Mouse (Mus musculus): ENCODE measurements around the gene Mfsd6. TPM values are rescaled to one million over a fixed set of nuclear protein-coding genes. Genes with fewer than 3 reads are reported as not detected.

Gene Mfsd6
- total and polyA plus RNA-seq, 3 experiments = 10.3 to 20.1 (median 18.9) TPM

- Histone ChIP-seq H3K27ac (peak overlapping the region; percentile 26; the same call in 1 of the 2 replicates), H3K27me3 (ENCODE audit: control insufficient read depth, insufficient read depth, low read length) (no peaks in the 10 kb centered on the region), H3K36me3 (ENCODE audit: control insufficient read depth, insufficient read depth, low read length) (peaks cover 2% of the 10 kb centered on the region; the same call in 1 of the 2 replicates), H3K4me1 (ENCODE audit: control insufficient read depth, insufficient read depth, low read length) (peaks cover 6% of the 10 kb centered on the region), H3K4me3 (no peak overlapping the region), H3K9ac (ENCODE audit: low read depth, low read length) (no peak overlapping the region), H3K79me2 (replicated peaks; ENCODE audit: control insufficient read depth, insufficient read depth, low read length) (0 out of 2 replicates have a peak, but pooled peaks cover 2% of the 10 kb centered on the region)
- intact Hi-C loops (cut with DNase I) = no loop called here
- TF ChIP-seq CTCF (IDR thresholded peaks at IDR 0.05) (peak; percentile 50), EP300 (IDR thresholded peaks at IDR 0.05; ENCODE audit: insufficient read depth, low read depth, low read length) (no peak)
- WGBS = 54% methylated on average over 5 of the region's 5 CpGs
- DNase-seq = no peak
Observed at GRCm38 (mm10) chr1:52719096-52719495, 8.2 kb downstream of the Mfsd6 start.

DNA sequence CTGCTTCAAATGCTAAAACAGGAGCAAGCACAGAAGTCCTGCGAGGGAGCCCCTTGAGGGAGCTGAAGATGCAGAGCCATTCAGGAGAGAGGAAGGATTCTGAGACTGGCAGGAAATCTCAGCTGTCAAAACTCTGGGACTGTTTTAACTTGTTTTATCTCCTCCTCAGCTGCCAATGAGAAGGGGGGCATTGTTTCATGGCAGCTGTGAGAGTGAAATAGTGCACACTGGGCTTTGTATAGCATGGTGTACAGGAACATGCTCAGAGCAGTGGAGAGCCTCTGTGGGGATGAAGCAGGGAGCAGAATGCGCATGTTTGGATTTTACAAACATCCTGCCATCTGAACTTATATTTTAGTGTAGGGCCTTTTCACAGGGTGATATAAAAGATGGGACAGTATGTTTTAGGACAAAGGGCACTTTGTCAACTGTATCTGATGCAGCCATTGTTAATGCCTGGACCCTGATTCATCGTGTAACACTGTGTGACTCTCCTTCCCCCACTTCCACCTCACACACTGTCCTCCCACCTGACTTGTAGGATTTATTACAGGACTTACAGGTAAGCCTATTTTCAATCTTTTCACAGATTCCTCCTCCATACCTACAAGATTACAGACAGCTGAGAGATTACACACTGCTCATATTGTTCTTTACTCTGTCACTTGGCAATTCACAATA, 9.1 kb downstream of the Mfsd6 start:
- no peak overlapping the region for H3K4me3 ChIP-seq
- no peaks in the 10 kb centered on the region for H3K27me3 ChIP-seq (ENCODE audit: control insufficient read depth, insufficient read depth, low read length)
- peaks cover 2% of the 10 kb centered on the region; the same call in 1 of the 2 replicates for H3K79me2 ChIP-seq (replicated peaks; ENCODE audit: control insufficient read depth, insufficient read depth, low read length)
- TF ChIP-seq POLR2A (IDR thresholded peaks at IDR 0.05; ENCODE audit: insufficient read depth, low read depth, low read length) (no peak), EP300 (IDR thresholded peaks at IDR 0.05; ENCODE audit: insufficient read depth, low read depth, low read length) (no peak), CTCF (IDR thresholded peaks at IDR 0.05) (no peak)
- intact Hi-C loops (cut with DNase I) = no loop called here
- H3K4me1 ChIP-seq (ENCODE audit: control insufficient read depth, insufficient read depth, low read length) = peaks cover 9% of the 10 kb centered on the region
- no peak for DNase-seq
- peak overlapping the region; percentile 38; the same call in 1 of the 2 replicates for H3K27ac ChIP-seq
- peaks cover 2% of the 10 kb centered on the region; the same call in 1 of the 2 replicates for H3K36me3 ChIP-seq (ENCODE audit: control insufficient read depth, insufficient read depth, low read length)
- H3K9ac ChIP-seq (ENCODE audit: low read depth, low read length) = no peak overlapping the region
- WGBS = 42% methylated on average over 3 of the region's 3 CpGs

DNA sequence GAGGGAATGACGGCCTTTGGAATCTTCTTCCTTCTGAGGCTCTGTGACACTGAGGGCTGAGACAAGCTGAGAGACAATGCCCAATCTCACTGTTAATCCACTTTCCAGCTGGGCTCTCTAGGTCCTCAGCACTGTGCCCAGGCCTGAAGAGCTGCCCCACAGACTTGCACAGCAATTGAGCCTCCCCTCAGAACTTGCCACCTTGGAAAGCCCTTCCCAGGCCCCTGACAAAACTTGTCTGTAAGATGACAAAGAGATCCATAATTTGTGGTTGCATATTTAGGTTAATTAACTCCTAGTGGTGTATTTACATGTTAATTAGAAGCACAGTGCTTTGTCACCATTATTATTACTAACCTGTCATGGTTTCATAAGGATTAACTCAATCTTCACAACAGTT, 12.8 kb downstream of the Mfsd6 start:
- H3K79me2 ChIP-seq (replicated peaks; ENCODE audit: control insufficient read depth, insufficient read depth, low read length) = peaks cover 2% of the 10 kb centered on the region; the same call in 1 of the 2 replicates
- WGBS = 55% methylated on average over 1 of the region's 1 CpGs
- H3K27me3 ChIP-seq (ENCODE audit: control insufficient read depth, insufficient read depth, low read length) = no peaks in the 10 kb centered on the region
- TF ChIP-seq POLR2A (IDR thresholded peaks at IDR 0.05; ENCODE audit: insufficient read depth, low read depth, low read length) (no peak), EP300 (IDR thresholded peaks at IDR 0.05; ENCODE audit: insufficient read depth, low read depth, low read length) (no peak), CTCF (IDR thresholded peaks at IDR 0.05) (no peak)
- peaks cover 10% of the 10 kb centered on the region for H3K4me1 ChIP-seq (ENCODE audit: control insufficient read depth, insufficient read depth, low read length)
- peaks cover 2% of the 10 kb centered on the region; the same call in 1 of the 2 replicates for H3K36me3 ChIP-seq (ENCODE audit: control insufficient read depth, insufficient read depth, low read length)
- H3K4me3 ChIP-seq = no peak overlapping the region
- intact Hi-C loops (cut with DNase I) = no loop called here
- no peak overlapping the region for H3K9ac ChIP-seq (ENCODE audit: low read depth, low read length)
- peak overlapping the region; percentile 28; the same call in 1 of the 2 replicates for H3K27ac ChIP-seq
- no peak for DNase-seq

DNA sequence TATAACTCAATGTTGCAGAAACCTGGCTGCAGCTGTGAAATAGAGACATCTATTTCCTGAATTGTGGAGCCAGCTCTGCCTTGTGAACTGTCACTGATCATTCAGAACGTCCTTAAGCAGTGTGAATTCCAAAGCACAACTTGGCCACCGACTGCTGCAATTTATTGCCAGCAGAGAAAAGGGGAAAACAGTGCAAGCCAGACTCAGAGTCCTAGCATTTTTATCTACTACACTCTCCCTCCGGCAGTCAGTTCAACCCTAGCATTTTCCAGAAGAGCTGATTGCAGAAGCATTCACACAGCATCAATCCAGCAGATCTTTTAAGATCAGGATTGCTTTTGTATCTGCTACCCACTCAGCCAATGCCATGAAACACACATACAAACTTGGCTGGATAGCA, 13.2 kb downstream of the Mfsd6 start:
- 28% methylated on average over 3 of the region's 3 CpGs for WGBS
- H3K4me1 ChIP-seq (ENCODE audit: control insufficient read depth, insufficient read depth, low read length) = peaks cover 10% of the 10 kb centered on the region
- no peak overlapping the region for H3K4me3 ChIP-seq
- no peak for DNase-seq
- peaks cover 2% of the 10 kb centered on the region; the same call in 1 of the 2 replicates for H3K79me2 ChIP-seq (replicated peaks; ENCODE audit: control insufficient read depth, insufficient read depth, low read length)
- H3K27me3 ChIP-seq (ENCODE audit: control insufficient read depth, insufficient read depth, low read length) = no peaks in the 10 kb centered on the region
- H3K9ac ChIP-seq (ENCODE audit: low read depth, low read length) = no peak overlapping the region
- intact Hi-C loops (cut with DNase I) = no loop called here
- TF ChIP-seq CTCF (IDR thresholded peaks at IDR 0.05) = no peak
- no peak for TF ChIP-seq EP300 (IDR thresholded peaks at IDR 0.05; ENCODE audit: insufficient read depth, low read depth, low read length)
- TF ChIP-seq POLR2A (IDR thresholded peaks at IDR 0.05; ENCODE audit: insufficient read depth, low read depth, low read length) = no peak
- H3K27ac ChIP-seq = peak overlapping the region; percentile 28; the same call in 1 of the 2 replicates
- peaks cover 2% of the 10 kb centered on the region; the same call in 1 of the 2 replicates for H3K36me3 ChIP-seq (ENCODE audit: control insufficient read depth, insufficient read depth, low read length)

DNA sequence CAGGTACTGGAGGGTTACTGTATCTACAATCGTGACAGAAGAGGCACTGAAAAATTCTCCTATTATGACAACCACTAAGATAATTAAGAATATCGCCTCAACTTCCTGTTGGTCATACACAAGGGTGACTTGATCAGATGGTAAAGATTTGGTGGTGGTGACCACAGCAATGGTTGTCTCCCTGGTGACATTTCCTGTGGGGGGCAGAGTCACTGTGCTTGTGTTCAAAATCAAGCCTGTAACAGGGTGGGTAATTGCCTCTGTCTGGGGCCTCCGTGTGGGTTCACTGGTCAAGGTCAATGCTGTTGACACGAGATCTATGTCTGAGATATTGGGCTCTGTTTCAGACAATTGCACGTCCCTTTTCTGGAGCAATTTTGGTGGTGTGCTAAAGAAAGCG, 18.5 kb downstream of the Mfsd6 start:
- H3K36me3 ChIP-seq (ENCODE audit: control insufficient read depth, insufficient read depth, low read length) = peaks cover 2% of the 10 kb centered on the region; the same call in 1 of the 2 replicates
- H3K4me3 ChIP-seq = no peak overlapping the region
- H3K27me3 ChIP-seq (ENCODE audit: control insufficient read depth, insufficient read depth, low read length) = no peaks in the 10 kb centered on the region
- H3K27ac ChIP-seq = no peak overlapping the region
- H3K79me2 ChIP-seq (replicated peaks; ENCODE audit: control insufficient read depth, insufficient read depth, low read length) = no peaks in the 10 kb centered on the region; the same call in 1 of the 2 replicates
- WGBS = 79% methylated on average over 6 of the region's 6 CpGs
- DNase-seq = no peak
- H3K4me1 ChIP-seq (ENCODE audit: control insufficient read depth, insufficient read depth, low read length) = peaks cover 3% of the 10 kb centered on the region
- H3K9ac ChIP-seq (ENCODE audit: low read depth, low read length) = no peak overlapping the region
- intact Hi-C loops (cut with DNase I) = no loop called here
- no peak for TF ChIP-seq CTCF (IDR thresholded peaks at IDR 0.05)
- no peak for TF ChIP-seq EP300 (IDR thresholded peaks at IDR 0.05; ENCODE audit: insufficient read depth, low read depth, low read length)
- TF ChIP-seq POLR2A (IDR thresholded peaks at IDR 0.05; ENCODE audit: insufficient read depth, low read depth, low read length) = no peak

DNA sequence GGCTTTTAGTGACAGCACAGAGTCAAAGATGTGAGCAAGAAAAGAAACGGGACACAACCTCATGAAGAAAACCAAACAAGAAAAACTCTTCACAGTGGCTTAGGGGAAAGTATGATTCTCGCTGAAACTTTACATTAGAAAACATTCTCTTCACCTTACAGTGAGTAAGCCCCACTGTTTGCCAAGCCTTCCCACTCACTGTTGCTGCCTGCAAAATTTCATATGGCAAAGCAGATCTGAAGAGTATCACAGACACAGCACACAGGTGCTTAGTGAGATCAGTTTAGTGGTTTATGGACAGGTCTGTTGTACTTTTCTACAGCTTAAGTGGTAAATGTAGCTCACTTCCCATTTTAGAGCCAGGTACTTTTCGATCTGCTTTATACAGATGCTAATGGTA, 20.2 kb downstream of the Mfsd6 start:
- TF ChIP-seq CTCF (IDR thresholded peaks at IDR 0.05) (no peak), POLR2A (IDR thresholded peaks at IDR 0.05; ENCODE audit: insufficient read depth, low read depth, low read length) (no peak), EP300 (IDR thresholded peaks at IDR 0.05; ENCODE audit: insufficient read depth, low read depth, low read length) (no peak)
- H3K27ac ChIP-seq = no peak overlapping the region
- H3K79me2 ChIP-seq (replicated peaks; ENCODE audit: control insufficient read depth, insufficient read depth, low read length) = no peaks in the 10 kb centered on the region
- DNase-seq = no peak
- no peak overlapping the region for H3K9ac ChIP-seq (ENCODE audit: low read depth, low read length)
- WGBS = 89% methylated on average over 3 of the region's 3 CpGs
- no peak overlapping the region for H3K4me3 ChIP-seq
- peaks cover 5% of the 10 kb centered on the region for H3K36me3 ChIP-seq (ENCODE audit: control insufficient read depth, insufficient read depth, low read length)
- H3K4me1 ChIP-seq (ENCODE audit: control insufficient read depth, insufficient read depth, low read length) = no peaks in the 10 kb centered on the region; the same call in 1 of the 2 replicates
- no peaks in the 10 kb centered on the region for H3K27me3 ChIP-seq (ENCODE audit: control insufficient read depth, insufficient read depth, low read length)
- intact Hi-C loops (cut with DNase I) = no loop called here
